Mouse (Mus musculus): Measurements from ENCODE around the gene Hoxb8.

GRCm38 (mm10) chr11:96301064-96301431 is 19.3 kb downstream of the Hoxb8 start:
- no peak for TF ChIP-seq GATA1 (IDR thresholded peaks at IDR 0.05; ENCODE audit: low read length)
- TF ChIP-seq TAL1 (IDR thresholded peaks at IDR 0.05; ENCODE audit: low read length): no peak

Data from erythroblast, embryonic 14.5 days (primary cell).